Mouse (Mus musculus): ENCODE results near the gene A1cf.

Gene A1cf

GRCm38 (mm10) chr19:31868521-31868920 is at the start of gene A1cf:
Gene A1cf (plus strand): TSS chr19:31868764.
- peak; percentile 5 for DNase-seq

GRCm38 (mm10) chr19:31834250-31834649 is 34.3 kb upstream of the A1cf start:
- no peak for DNase-seq

DNA sequence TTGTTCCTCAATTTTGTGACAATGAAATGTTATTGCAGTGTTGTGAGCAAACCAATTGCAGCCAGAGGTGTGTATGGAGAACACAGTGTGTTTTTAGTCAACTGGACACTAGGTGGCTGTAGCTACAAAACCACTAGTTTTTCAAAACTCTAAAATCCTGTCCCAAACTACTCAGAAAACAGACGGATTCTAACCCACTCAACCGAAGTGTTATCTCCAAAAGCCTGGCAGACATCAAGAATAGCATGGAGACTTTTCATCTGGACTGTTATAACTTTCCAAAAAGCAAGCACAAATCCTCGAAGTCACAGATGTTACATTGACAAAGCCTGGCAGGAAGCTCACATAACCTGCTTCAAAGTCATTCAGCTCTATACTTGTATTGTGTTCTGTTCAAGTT is 6.7 kb upstream of the A1cf start:
- DNase-seq = no peak

- no peak for DNase-seq
Observed at GRCm38 (mm10) chr19:31862512-31863249, 5.9 kb upstream of the A1cf start.

DNA sequence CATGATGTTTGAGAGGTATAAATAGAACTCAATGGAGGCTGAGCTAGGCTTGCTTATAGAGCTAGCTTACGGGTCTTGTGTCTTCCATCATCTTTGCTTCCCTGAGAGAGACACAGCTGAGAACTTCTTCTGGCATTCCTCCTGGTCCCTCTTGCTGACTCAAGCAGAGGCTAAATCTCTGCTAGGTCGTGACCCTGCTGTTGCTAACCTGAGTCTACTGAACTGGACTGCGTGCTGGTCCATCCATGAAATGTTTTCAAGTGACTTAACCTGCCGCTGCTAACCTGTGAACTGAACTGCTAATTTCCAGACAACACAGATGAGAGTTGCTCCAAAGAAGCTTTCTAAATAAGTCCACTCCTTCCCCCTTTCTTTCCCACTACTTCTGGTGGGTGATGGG is 3.1 kb upstream of the A1cf start:
- DNase-seq = no peak

- no peak for DNase-seq
Observed at GRCm38 (mm10) chr19:31868076-31868475, 488 bp upstream of the A1cf start.

DNA sequence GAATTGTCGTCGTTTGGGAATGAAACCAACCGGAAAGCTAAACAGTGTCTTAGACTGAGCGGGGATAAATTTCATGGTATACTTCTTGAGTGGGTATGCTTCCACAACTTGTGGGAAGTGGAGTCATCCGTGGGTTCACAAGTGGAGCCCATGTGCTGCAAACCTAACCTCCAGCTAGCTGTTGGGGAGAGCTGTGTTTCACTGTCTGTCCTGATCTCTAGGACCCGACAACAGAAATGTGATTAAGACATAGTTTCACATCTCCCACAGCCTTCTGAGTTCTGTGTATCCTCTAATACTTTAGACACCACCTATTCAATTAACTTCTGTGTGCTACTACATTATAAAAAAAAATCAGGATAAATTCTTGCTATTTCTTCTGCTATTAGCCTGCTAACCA is 407 bp downstream of the A1cf start:
- no peak for DNase-seq

GRCm38 (mm10) chr19:31871377-31871776 is 2.8 kb downstream of the A1cf start:
- no peak for DNase-seq

GRCm38 (mm10) chr19:31877968-31878367 is 9.4 kb downstream of the A1cf start:
- no peak for DNase-seq

DNA sequence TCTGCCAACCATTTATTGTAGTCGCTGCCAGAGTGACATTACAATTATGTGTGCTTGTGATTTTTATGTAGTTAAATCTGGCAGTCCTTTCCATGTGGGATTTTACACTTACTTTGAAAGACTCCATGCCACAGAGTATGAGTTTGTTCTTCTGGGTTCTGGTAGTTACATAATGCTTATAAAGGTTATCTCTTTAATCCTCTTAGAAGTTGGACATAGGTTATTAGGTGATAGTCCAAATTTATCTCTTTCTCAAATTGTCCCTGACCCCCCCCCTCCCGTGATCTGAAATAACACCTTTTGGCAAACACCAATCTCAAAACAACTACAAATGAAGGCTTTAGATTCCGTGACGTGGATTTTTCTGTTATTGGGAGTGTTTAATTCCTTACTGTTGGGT is 16.0 kb downstream of the A1cf start:
- DNase-seq = no peak

DNA sequence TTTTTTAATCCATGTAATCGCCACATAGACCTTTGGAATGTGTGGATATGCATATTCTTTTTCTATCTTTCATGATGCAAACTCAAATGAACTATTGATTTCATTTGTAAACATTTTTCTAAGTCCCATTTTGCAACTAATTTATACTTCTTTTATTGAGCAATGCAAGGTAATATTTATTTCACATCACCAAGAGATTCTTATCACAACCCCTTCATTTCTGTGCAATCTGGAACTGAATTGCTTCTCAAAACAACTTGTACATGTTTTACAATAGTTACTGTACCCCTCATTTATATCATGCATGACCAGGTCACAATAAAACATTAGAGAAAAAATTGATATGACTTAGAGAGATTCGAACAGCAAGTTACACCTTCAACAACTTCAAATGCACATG is 18.7 kb downstream of the A1cf start:
- DNase-seq = no peak

DNA sequence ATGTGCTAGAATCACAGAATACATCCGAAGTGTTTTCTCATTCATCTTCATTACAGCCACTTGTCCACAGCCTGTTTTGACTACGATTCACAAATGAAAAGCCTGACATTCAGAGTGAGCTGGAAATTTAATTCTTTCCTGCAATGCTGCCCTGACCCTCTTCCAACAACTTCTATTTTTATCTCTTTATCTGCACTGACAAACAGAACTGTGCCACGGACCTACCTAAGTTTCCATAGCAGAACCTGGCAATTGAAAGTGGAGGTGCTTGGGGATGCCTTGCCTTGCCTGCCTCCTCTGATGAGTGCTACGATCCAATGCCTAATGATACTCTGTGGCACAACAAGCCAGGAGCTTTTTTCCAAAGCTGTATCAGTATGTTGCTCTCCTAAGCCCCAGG is 21.4 kb downstream of the A1cf start:
- no peak for DNase-seq

DNA sequence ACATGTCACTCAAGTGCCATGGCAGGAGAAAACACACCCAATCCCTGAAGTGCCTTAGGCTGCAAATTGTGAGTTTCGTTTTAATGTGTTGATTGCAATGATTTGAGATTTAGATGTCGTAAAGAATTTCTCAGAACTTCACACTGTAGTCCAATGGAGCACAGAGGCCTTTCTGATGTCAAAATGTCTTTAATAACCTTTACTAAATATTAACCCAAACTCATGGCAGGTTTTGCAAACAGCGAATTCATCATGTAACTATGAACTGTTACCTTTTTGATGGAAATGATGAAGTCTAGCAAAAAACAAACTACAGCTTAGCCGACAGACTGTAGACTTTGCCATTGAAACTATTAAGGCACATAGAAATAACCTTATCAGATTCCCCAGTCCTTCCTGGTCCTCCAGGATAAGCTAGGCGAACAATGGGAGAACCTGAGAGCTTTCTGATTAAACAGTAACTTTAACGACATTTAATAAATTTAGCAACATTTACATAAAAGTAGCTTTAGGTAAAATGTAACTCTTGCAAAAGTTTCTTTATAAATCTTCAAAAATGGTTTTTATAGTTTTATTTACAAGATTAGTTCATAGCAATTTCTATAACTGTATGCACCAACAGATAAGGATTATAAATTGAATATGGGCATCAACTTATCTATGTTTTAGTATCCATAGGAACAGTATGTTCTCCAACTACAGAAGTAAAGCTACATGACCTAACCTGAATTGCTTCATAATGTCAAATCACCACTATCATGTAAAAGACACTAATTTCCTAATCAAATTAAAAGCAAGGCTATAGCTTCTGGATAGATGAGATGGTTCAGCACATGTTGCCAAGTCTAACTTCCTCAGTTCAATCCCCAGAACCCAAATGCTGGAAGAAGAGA is 22.7 kb downstream of the A1cf start:
- DNase-seq = no peak

DNA sequence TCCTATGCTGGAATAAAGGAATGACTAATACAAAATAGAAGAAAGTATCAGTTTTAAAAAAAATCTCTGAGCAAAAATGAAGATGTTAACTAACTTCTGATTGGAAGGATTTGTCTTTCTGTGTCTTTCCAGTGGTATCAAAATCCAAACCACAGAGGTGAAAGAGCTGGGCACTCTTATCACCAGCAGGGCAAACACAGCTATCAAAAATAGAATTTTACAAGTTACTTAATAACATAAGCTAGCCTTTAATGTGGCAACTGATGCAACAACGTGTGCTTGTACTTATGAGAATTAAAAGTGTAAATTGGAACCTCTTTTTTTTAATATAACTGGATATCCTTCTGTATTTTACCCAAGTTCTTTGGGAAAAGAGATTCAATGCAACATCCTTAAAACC is 27.4 kb downstream of the A1cf start:
- DNase-seq = no peak

DNA sequence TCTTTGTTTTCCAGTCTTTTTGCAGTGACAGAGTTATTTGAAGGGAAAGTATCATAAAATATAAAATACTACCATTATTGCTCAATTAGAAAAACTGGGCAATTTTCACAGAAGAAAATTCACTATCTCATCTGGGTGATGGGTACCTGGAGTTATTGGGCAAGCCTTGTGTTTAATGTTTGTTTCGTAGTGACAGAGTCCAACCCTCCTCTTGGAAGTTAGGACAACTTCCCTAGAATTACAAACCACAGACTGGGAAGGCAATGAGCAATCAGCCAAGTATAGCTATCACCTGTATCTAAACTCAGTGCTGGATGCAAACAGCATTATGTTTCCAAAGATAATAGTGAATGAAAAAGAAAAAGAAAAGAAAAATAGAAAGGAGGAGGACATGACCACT is 28.1 kb downstream of the A1cf start:
- DNase-seq = no peak

DNA sequence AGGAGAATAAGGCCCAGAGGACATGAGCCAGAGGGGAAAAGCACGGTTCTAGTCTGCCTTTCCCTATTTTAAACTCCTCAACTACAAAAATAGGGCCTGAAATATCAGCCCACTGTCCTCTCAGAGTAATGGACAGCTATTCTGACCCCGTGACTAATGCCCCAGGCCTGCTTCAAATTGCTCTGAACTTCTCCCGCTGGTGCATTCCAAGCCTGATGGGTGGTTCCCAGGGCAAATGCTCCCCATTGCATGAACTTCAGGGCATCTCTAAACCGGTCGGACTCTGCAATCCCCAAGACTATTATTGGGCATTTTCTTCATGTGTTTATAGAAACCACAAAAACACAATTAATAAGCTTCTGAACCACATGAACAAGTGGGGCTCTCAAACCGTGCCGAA is 37.1 kb downstream of the A1cf start:
- DNase-seq = no peak

GRCm38 (mm10) chr19:31910423-31910822 is 41.9 kb downstream of the A1cf start:
- no peak for DNase-seq

GRCm38 (mm10) chr19:31913946-31914345 is 45.4 kb downstream of the A1cf start:
- DNase-seq = no peak

DNA sequence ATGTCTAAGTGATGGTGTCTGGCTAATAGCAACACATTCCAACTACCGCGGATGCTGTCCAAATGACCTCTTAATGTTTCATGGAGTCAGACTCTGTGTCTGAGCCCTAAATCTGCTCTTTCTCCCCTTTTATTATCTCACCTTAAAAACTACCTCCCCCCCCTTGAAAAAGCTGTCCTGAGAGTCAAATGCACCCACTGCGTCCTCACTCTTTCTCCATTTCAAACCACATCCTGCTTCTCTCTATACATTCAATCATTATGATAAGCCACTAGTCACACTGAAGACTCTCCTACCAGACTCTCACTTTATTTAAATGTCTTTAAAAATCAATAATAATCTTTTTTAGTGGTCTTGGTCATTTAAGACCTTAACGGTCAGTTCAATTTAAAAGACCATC is 51.8 kb downstream of the A1cf start:
- DNase-seq = no peak

- no peak for DNase-seq
Observed at GRCm38 (mm10) chr19:31921852-31922251, 53.3 kb downstream of the A1cf start.

- DNase-seq = no peak
Observed at GRCm38 (mm10) chr19:31923615-31924352, 55.2 kb downstream of the A1cf start.

GRCm38 (mm10) chr19:31950793-31951489 is 82.4 kb downstream of the A1cf start:
- no peak for DNase-seq

GRCm38 (mm10) chr19:31953799-31954198 is 85.2 kb downstream of the A1cf start:
- no peak for DNase-seq
